Mouse (Mus musculus) right cerebral cortex, adult 18-20 months (tissue): ENCODE measurements around the gene Rhd.
"Not testable (repeated sequence)": the region's sequence is repeated elsewhere in the genome, so short reads cannot be mapped to it uniquely, and the experiment has no call there.

ENCODE experiments used
- DNase-seq: peaks from one replicate; pipeline ENCODE4 v3.0.0; 2022; ENCODE audit warnings: mixed read lengths

Gene Rhd

GRCm38 (mm10) chr4:134858494-134858893 lies 5.8 kb upstream of the Rhd start:
- no peak for DNase-seq

GRCm38 (mm10) chr4:134861884-134862283 lies 2.5 kb upstream of the Rhd start:
- no peak for DNase-seq

GRCm38 (mm10) chr4:134862996-134863395 lies 1.3 kb upstream of the Rhd start:
- DNase-seq, result no peak

- no peak for DNase-seq
Measured at GRCm38 (mm10) chr4:134865340-134865739, 1.0 kb downstream of the Rhd start.

GRCm38 (mm10) chr4:134865789-134866188 lies 1.5 kb downstream of the Rhd start:
- no peak for DNase-seq

- DNase-seq, result no peak
Measured at GRCm38 (mm10) chr4:134867213-134867612, 2.9 kb downstream of the Rhd start.

GRCm38 (mm10) chr4:134867661-134868060 lies 3.3 kb downstream of the Rhd start:
- DNase-seq, result no peak

- no peak for DNase-seq
Measured at GRCm38 (mm10) chr4:134868065-134868464, 3.7 kb downstream of the Rhd start.

GRCm38 (mm10) chr4:134868490-134868889 lies 4.2 kb downstream of the Rhd start:
- DNase-seq, result no peak

- DNase-seq, result no peak
Measured at GRCm38 (mm10) chr4:134869068-134869730, 4.9 kb downstream of the Rhd start.

- DNase-seq, result no peak
Measured at GRCm38 (mm10) chr4:134869815-134870375, 5.6 kb downstream of the Rhd start.

GRCm38 (mm10) chr4:134871477-134871876 lies 7.1 kb downstream of the Rhd start:
- no peak for DNase-seq

GRCm38 (mm10) chr4:134871950-134872349 lies 7.6 kb downstream of the Rhd start:
- DNase-seq, result no peak

- DNase-seq, result no peak
Measured at GRCm38 (mm10) chr4:134876171-134876570, 11.8 kb downstream of the Rhd start.

GRCm38 (mm10) chr4:134879410-134879981 lies 15.2 kb downstream of the Rhd start:
- DNase-seq, result peak; percentile 54

GRCm38 (mm10) chr4:134880041-134880440 lies 15.7 kb downstream of the Rhd start:
- DNase-seq, result no peak

- DNase-seq, result peak; percentile 17
Measured at GRCm38 (mm10) chr4:134883266-134883665, 18.9 kb downstream of the Rhd start.

- no peak for DNase-seq
Measured at GRCm38 (mm10) chr4:134883808-134884207, 19.5 kb downstream of the Rhd start.

GRCm38 (mm10) chr4:134884364-134884763 lies 20.0 kb downstream of the Rhd start:
- DNase-seq, result peak; percentile 23

- DNase-seq, result peak; percentile 45
Measured at GRCm38 (mm10) chr4:134892096-134892495, 27.8 kb downstream of the Rhd start.

- DNase-seq, result no peak
Measured at GRCm38 (mm10) chr4:134897256-134897655, 32.9 kb downstream of the Rhd start.

GRCm38 (mm10) chr4:134901126-134901525 lies 36.8 kb downstream of the Rhd start:
- DNase-seq, result no peak

- DNase-seq, result no peak
Measured at GRCm38 (mm10) chr4:134903046-134903445, 38.7 kb downstream of the Rhd start.

- not testable (repeated sequence) for DNase-seq
Measured at GRCm38 (mm10) chr4:134911406-134911805, 47.1 kb downstream of the Rhd start.
